Mouse (Mus musculus) heart, adult 9 months (tissue): ENCODE results near the gene Igfbp1.

Experiments
- DNase-seq, 2 experiments: peaks; one replicate each; pipeline ENCODE4 v3.0.0; 2022; ENCODE audit warnings: low spot score in 2 of 2

Gene Igfbp1

DNA sequence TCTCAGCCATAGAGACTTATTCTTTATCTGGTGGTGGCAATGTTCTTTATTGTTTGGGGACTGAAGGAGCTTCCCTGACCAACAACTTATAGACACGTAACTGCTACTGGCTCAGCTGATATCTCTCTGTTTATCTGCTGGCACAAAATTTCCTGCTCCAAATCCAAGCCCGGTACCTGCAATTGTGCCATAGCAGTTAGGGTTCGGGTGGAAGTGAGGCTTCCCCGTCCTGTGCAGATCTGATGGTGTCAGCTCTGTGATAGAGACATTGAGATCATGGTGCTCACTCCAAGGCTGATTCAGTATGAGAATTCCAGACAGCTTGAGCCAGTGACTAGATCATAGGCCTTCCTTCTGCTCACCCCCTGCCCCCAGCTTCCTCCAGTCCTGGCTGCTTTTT, 34.4 kb downstream of the Igfbp1 start:
- no peak for DNase-seq

DNA sequence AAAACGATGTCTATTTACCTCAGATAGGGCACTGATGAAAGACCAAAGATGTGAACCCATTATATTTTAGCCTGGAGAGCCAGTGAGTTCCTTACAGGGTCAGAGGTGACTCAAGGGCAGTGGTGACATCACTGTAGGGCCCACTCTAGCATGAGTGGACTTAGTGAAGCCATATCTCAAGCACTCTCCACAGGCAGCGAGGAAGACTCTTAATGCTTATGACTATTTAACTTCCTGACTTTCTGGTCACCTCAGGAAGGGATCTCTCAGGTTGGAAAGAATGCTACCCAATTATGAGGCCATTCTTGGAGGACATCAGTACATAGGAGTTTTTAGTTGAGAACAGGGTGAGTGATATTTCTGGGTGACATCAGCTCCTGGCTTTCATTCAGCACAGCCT, 35.8 kb downstream of the Igfbp1 start:
- no peak for DNase-seq

DNA sequence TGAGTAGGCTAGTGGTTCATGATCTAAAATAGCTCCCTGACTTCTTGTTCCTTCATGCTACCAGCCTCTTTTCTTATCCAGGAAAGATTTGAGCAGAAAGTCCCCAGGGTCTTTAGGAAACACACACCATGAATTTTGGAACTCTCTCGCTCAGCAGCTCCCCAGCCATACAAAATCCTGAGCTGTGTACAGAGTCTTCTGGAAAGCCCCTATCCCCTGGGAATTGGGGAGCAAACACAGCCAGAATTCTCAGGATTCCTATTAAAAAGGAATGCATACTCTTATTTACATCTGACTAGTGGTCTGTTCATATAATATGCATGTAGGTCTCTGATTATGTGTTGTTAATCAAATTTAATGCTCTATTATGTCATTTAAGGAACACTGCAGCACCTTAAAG, 36.9 kb downstream of the Igfbp1 start:
- no peak for DNase-seq

DNA sequence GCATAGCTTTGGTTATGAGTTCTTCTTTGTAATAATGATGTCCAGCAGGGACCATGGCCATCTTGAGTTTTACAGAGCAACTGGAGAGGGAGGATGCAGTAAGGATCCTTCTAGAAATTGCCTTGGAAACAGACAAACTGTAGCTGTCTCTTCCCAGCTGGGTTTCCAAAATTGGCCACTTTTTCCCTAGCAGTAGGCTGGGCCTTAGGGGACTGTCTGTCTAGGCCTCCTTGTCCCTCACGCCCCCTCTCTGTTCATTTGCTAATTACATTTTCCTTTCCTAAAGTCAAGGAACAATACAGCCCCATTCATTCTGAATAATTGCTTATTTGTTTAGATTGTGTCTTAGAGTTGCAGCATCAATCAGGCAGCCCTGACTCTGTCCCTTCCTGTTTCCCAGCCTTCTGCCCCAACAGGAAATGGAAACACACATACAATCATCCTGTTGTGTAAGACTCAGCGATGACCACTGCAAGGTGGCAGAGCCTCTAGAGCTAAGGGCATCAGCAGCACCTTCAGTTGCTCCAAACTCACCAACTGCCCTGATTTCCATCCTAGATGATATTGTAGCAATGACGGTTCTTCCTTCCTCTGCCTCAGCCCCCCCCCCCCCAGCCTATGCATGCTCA, 37.5 kb downstream of the Igfbp1 start:
- DNase-seq: no peak

DNA sequence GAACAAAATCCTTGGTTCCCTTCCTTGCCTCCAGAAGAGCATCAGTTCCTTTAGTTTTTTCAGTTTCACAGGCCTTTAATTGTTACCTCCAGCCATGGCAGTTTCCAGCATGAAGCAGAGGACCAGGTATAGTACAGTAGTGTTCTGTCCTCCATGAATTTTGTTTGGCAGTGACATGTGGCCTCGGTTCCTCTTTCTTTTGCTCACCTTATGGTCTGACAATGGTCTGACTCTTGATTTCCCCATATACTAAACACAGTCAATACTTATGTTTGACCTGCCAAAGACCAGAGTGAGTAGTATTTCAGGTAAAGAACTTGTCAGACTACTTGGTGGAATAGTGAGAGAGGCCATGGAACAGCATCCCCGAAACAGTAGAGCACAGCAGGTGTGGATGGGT, 39.2 kb downstream of the Igfbp1 start:
- DNase-seq: no peak

DNA sequence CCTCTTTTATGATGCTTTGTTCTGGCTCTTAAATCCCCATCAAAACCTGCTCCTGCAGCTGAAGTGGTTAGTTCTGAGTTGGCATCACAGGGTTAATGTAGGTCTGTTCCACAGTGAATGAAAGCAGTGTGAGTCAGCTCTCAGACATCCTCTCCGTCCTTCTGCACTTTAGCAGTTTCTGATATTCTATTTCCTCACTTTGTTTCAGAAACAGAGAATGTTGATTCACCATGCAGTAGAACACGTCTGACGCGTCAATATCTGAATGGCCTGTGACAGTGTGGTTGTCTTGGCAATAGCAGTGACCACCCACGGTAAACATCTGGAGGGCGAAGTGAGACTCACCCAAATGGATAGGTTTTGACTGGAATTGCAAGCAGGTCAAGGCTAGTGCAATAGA, 40.1 kb downstream of the Igfbp1 start:
- no peak for DNase-seq

DNA sequence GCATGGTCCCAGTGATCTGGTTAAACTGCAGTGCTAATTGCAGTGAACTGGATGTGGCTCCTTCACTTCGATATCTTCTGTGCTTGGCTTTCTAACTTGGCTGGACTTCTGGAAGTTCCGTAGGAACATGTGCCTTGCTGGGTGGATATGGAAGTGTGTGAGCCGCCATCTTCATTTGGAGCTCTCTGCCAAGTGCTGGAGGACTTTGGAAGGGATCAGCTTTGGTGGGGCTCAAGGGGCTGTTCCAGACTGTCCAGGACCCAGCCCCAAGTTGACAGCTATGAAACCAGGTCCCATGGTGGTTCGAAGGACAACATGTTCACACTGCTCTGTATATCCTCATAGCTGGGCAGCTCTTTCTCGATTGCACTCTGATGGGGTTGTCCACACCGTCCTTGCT, 41.0 kb downstream of the Igfbp1 start:
- DNase-seq: no peak

DNA sequence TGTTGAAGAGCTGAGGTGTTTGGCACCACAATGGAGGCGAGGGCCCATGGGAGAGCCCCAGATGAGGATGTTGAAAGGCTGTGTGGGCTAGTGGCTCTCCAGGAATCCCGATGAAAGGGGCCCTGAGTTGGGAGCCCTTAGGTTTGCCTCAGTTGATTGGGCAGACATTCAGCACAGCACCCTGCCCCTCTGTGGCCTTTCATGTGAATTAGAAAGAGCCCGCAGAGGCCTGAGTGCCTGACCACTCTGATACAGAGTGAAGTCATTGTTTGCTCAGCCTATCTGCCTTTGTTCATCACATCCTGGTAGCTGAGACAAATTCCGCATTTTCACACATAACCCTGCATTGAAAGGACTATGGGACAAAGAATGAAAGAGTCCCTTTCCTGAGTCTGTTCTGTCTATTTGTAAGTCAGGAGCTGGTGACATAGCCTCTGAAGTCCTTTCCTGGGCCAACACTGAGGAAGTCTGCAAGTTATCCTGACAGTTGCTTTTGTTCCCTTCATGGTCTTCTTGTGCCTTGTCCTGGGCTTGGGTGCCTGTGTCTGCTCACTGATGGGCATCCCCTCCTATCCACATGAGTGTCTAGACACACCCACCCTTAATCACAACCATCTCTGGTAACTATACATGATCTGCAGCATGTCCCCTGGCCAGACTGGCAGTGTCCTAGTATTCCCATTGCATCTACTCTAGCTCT, 41.6 kb downstream of the Igfbp1 start:
- no peak for DNase-seq

DNA sequence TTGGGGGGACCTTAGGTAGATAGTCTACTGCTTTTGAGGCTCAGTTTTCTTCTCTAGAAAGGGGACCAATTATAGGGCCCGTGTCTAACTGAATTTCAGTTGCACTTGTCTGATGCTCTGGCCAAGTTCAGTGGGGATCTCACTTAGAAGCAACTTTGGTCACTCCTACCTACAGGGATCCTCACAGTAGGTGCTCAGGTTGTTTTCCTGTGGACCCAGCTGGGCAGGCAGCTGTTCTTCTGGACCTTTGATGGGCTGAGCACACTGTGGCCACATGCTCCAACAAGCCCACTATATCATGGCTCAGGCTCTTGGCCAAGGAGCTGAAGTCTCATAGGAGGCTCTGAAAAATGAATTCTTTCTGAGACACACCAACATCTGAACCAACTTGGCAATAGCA, 47.2 kb downstream of the Igfbp1 start:
- no peak for DNase-seq

DNA sequence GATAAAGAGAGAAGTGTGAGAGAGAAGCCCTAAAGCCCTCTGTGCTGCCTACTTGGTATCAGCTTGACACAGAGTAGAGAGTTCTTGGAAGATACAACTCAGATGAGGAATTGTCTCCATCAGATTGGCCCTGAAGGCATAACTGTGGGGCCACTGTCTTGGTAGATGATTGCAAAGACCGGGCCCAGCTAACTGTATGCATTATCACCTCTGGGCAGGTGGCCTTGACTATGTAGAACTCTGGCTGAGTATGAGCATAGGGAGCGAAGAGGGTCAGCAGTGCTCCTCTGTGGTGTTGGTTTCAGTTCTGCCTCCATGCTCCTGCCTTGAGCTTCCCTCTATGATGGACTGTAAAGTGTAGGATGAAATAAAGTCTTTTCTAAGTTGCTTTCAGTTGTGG, 52.8 kb downstream of the Igfbp1 start:
- no peak for DNase-seq

DNA sequence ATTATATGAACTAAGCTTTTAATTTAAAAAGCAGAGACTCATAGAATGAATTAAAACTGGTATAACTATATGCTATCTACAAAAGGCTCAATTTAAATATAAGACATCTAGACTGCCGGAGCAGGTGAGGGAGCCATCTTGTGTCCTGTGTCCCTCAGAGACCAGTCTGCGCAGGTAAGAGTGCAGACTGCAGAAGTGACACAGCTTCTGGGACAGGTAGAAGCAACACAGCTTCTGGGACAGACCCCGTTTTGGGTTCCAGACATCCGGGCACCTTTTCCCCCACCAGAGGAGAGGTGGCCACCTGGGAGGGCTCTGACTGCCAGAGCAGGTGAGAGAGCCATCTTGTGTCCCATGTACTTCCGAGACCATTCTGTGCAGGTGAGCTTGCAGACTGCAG, 53.3 kb downstream of the Igfbp1 start:
- DNase-seq: no peak
